Mouse (Mus musculus): ENCODE data around the gene Syngap1. TPM values are rescaled to one million over a fixed set of nuclear protein-coding genes. Genes with fewer than 3 reads are reported as not detected.

Gene Syngap1
- total RNA-seq, 1 experiment from 2014 or later, result 26.7 TPM

- DNase-seq, result no peak
These were observed 54.0 kb downstream of the Syngap1 start for GRCm38 (mm10) chr17:26995006-26995405.

DNA sequence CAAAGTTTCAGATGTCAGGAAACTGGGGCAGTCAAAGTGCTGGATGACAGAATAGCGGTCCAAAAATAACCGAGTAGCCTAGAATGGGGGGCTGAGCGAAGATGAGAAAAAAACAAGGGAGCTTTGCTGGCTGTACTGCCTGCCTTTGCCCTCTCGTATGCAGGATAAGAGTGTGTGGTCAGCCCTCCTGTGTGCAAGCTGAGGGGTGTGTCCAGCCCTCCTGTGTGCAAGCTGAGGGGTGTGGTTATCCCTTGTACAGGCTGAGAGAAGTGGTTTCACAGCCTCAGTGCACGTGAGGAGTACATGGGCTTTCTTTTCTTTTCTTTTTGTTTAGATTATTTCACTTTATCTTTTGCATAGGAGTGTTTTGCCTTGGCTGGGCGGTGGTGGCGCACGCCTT, 54.5 kb downstream of the Syngap1 start:
- no peak for DNase-seq

DNA sequence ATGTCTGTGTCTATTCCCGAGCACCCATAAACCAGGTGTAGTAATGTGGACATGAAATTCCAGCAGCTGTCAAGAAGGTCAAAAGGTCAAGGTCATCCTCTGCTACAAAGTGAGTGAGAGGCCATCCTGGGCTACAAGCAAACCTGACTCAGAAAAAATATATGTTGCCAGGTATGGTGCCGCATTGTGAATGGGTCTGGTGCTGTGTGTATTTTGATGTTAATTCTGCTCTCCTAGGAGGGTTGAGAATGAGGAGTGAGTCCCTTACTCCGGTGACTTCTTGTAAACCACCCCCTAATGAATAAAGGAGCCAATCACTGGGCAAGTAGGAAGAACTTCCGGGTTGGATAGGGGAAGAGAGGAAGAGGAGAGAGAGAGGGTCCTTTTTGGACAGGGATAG, 56.6 kb downstream of the Syngap1 start:
- DNase-seq, result no peak

DNA sequence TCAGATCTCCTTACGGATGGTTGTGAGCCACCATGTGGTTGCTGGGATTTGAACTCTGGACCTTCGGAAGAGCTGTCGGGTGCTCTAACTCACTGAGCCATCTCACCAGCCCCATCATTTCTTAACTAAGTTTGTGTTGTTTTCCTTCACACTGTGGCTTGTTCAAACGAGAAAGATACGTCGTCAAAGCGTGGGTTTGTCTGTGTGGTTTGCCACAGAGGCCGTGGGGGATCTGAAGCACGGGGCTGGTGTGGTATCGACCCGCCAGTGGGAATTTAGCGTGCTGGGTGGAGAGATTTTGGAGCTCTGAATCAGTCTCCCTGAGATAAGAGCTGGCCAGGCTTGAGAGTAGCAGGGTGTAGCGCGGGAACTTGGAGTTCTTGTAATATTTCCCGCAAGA, 57.2 kb downstream of the Syngap1 start:
- no peak for DNase-seq

DNA sequence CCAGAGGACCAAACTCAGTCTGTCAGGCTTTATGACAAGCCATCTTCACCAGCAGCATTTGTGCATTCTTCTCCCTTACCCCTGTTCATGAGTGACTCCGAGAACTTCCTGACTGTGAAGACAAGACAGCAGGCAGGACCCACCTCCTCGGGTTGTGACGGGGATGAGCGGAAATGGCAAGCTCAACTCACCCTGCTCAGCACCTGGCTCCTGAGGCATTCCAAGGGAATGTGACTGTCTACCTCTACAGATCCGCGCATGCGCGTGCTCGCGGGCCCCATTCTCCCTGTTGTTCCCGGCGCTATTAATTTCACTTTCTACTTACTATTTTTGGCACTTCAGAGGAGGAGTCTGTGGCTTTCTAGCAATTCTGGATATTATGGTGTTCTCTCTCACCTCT, 58.9 kb downstream of the Syngap1 start:
- no peak for DNase-seq

- DNase-seq, result no peak
These were observed 60.1 kb downstream of the Syngap1 start for GRCm38 (mm10) chr17:27001151-27001550.

GRCm38 (mm10) chr17:27001889-27002288, 60.8 kb downstream of the Syngap1 start:
- DNase-seq, result no peak

GRCm38 (mm10) chr17:27004431-27004830, 63.4 kb downstream of the Syngap1 start:
- peak; percentile 60 for DNase-seq

GRCm38 (mm10) chr17:27004903-27005485, 63.9 kb downstream of the Syngap1 start:
- DNase-seq, result no peak

- DNase-seq, result no peak
These were observed 64.6 kb downstream of the Syngap1 start for GRCm38 (mm10) chr17:27005644-27006043.

DNA sequence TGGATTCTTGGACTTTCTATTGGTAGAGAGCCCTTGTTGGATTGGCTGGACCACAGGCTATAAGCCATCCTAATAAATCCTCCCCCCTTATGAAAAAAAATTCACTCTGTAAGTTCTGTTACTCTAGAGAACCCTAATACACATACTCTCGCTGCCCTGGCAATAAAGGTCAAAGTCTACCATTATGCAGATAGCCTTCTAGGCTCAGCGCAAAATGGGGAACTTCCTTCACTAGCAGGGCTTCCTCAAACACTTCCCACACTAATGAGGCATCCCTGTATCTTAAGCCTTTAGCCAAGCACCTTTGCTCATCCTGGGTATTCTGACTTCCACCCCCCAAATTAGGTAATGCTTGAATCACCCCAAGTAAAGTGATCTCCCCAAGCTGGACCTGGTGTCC, 67.2 kb downstream of the Syngap1 start:
- no peak for DNase-seq

DNA sequence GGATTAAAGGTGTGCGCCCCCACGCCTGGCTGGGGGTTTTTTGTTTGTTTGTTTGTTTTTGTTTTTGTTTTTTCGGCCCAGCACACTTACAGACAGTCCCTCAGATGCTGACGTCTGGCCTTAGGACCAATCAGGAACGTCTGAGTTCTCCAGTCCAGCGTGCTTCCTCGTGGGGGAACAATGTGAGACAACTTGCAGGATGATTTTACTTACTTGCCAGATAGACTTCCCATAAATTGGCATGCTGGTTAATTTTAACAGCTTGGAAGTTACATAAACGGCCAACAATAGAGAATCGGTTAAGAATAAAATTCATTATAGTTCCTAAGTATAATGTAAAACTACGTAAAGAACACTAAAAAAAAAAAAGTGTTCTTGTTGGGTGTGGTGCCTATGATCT, 70.1 kb downstream of the Syngap1 start:
- DNase-seq, result no peak

GRCm38 (mm10) chr17:27011998-27012672, 71.1 kb downstream of the Syngap1 start:
- no peak for DNase-seq

GRCm38 (mm10) chr17:27012909-27013308, 71.9 kb downstream of the Syngap1 start:
- DNase-seq, result no peak

GRCm38 (mm10) chr17:27017564-27018499, 76.8 kb downstream of the Syngap1 start:
- peak; percentile 88 for DNase-seq

DNA sequence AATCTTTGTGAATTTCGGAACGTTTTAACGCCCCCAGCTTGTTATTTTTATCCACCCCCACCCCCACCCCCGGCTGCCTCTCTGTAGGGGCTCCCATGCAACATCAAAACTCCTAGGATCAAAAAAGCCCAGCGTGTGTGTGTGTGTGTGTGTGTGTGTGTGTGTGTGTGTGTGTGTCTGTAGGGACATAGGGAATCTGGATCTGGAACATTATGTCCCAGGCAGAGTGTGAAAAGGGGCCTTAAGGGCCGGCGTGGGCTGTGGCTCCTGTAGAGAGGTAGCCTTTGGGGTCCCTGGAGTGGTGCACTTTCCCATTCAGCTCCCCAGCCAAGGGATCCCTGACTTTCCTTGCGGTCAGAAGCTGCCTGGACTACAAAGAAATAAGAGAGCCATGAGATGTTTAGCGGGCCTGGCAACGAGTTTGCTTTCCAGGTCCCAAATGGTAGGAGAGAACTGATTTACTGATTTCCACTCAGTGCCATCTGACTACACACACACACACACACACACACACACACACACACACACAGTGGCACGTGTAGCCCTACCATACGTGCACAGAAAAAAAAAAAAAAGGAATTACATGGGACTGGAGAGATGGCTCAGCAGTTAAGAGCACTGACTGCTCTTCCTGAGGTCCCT, 77.6 kb downstream of the Syngap1 start:
- DNase-seq, result no peak

- no peak for DNase-seq
These were observed 80.0 kb downstream of the Syngap1 start for GRCm38 (mm10) chr17:27021076-27021475.

DNA sequence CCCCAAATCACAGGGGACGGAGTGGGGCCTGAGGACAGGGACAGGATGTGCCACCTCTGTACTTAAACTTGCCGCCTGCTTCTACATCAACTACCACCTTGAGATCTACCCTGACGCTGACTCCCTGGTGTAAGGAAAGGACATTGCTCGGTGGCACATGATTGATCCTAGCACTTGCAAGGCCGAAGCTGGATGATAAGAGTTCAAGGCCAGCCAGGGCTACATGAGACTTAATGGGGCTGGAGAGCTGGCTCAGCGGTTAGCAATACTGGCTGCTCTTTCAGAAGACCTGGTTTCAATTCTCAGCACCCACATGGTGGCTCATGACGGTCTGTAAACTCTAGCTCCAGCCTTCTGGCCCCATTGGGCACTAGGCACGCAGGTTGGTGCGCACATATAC, 80.7 kb downstream of the Syngap1 start:
- no peak for DNase-seq

All from adrenal gland, postnatal 25 days (tissue).